8 mouse cellular contexts compared by ENCODE assay signal in the genomic region with DNA sequence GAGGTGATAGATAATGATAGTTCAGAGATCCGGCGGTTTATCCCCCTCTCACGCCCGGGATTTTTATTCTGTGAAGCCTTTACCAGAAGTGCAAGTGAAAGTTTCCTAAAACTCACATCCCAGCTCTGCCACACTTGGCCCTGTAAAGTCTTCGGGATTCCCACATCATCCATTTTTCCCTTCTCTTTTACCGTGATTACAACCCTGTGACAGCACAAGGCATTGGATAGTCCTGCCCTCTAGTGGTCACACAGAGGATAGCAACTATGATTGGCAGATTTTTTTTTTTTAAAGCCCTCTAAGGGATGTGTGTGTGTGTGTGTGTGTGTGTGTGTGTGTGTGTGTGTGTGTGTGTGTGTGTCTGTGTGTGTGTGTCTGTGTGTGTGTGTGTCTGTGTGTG. TPM values are rescaled to one million over a fixed set of nuclear protein-coding genes. Genes with fewer than 3 reads are reported as not detected.
DNase-seq lines count a peak whose midpoint lies in the region.

No protein-coding gene starts in this region.

- intact Hi-C loops in heart, postnatal 14 days (cut with DNase I) = loop anchor here (10.0 kb wide), 1 partner anchor 146 kb away; no protein-coding TSS in a partner anchor
- intact Hi-C loops in left cerebral cortex, postnatal 4 days (cut with DNase I) = loop anchor here (10.0 kb wide), 1 partner anchor 146 kb away; no protein-coding TSS in a partner anchor

- peak; percentile 31 to 59 for DNase-seq in cerebellum, adult 18-20 months
- no peak for DNase-seq in cerebellum, adult 11-12 months
- DNase-seq in spleen, postnatal 36 days (ENCODE audit: low spot score in 2 of 2) = peak; percentile 13 to 38
- DNase-seq in spleen, adult 18-20 months = no peak
- DNase-seq in cerebellum, adult 9-11 months = peak; percentile 20
- peak; percentile 35 to 66 for DNase-seq in heart, postnatal 14 days
- DNase-seq in left cerebral cortex, postnatal 4 days = peak; percentile 33
- DNase-seq in retina, adult 2 months (ENCODE audit: low read depth, low spot score) = peak; percentile 45

RNA-seq across cellular contexts. Expression of gene A430078G23Rik, which starts 22.6 kb away (rescaled TPM):
- 1 to 10 TPM in 1 of 2 experiments, under 1 TPM in 1; 0.79 to 1.7 TPM for total RNA-seq in heart, postnatal 14 days (2021)
- total RNA-seq in left cerebral cortex, postnatal 4 days (2021) = under 1 TPM in 1 of 2 experiments, not detected in 1; 0.30 TPM

RNA-seq across cellular contexts. Expression of gene Insr, which starts 51.2 kb away (rescaled TPM):
- 100 to 1,000 TPM; 114 to 115 TPM for total RNA-seq in heart, postnatal 14 days (2021)
- total RNA-seq in left cerebral cortex, postnatal 4 days (2021) = 10 to 100 TPM; 59.8 to 61.2 TPM

Comparison
In these comparisons a context has a peak if more than half of its experiments do, and no peak if none do; other contexts are left out.
1. DNase-seq: peak in cerebellum, adult 18-20 months (2 of 2), spleen, postnatal 36 days (2 of 2), cerebellum, adult 9-11 months (single experiment), heart, postnatal 14 days (2 of 2), left cerebral cortex, postnatal 4 days (single experiment) and retina, adult 2 months (single experiment); none in cerebellum, adult 11-12 months (single experiment) and spleen, adult 18-20 months (0 of 2).